Mouse (Mus musculus): ENCODE measurements around the gene Rec114.

DNA sequence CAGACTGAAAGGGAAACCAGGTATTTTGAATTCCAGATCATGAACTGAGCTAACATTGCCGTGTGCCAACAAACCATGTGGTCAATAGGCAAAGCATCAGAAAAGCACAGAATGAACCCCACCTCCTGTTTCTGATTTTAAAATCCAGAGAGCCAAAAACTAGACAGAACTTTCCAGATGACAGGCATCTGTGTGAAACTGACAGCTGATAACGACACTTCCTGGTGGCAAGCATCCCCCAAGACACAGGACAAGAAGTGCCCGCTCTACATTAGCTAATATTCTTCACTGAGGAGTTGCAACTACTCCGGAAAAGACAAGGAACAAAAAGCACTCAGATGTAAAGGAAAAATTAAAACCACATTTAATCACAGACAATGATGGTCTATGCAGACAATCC is 23.6 kb downstream of the Rec114 start:
- no peak for TF ChIP-seq CTCF (IDR thresholded peaks at IDR 0.05; ENCODE audit: borderline replicate concordance, extremely low read depth, insufficient read depth, insufficient read length)
- TF ChIP-seq POLR2A (IDR thresholded peaks at IDR 0.05; ENCODE audit: borderline replicate concordance, extremely low read depth, insufficient read depth, insufficient read length, poor library complexity, severe bottlenecking): no peak
